Mouse (Mus musculus) frontal cortex, postnatal 10 days (tissue): Measurements from ENCODE around the gene Zcchc7.
"Not testable (repeated sequence)": the region's sequence is repeated elsewhere in the genome, so short reads cannot be mapped to it uniquely, and the experiment has no call there.

Experiments
- DNase-seq, 2 experiments: peaks; one replicate each; pipeline ENCODE4 v3.0.0; 2022; ENCODE audit warnings: low spot score in 2 of 2, mixed read lengths in 1 of 2

The Zcchc7 gene

DNA sequence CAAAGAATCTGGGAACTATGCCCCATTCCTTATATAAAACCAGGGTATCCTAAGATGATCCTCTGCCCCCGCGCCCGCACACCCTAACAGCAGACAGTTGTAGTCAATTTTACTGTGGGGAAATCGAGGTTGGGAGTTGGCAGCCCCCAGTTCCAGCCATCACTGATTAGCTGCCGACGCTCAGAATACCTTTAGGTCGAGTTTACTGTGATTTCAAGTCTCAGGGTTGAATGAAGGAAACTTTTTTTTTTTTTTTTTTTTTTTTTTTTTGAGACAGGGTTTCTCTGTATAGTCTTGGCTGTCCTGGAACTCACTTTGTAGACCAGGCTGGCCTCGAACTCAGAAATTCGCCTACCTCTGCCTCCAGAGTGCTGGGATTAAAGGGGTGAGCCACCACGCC is 1.5 kb downstream of the Zcchc7 start:
- not testable (repeated sequence) for DNase-seq

- DNase-seq = no peak
Measured at GRCm38 (mm10) chr4:44774890-44775289, 19.2 kb downstream of the Zcchc7 start.

DNA sequence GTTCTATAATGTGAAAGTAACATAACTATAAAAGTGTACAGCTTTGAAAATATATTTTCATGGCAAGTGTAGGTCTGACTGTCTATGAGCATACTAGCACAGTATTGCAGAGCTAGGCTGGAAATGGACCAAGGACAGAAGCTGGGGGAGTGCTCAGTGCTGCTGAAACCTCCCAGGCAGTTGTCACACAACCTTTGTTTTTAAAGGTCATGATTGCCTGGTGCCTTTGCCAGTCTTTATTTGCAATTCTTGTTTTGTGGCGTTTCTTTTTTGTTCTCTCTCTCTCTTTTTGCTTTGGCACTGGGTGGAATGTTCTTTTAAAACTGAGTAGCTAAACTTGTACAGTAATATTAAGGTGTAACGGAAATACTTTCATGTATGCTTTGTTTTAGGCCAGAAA is 21.0 kb downstream of the Zcchc7 start:
- no peak for DNase-seq

GRCm38 (mm10) chr4:44777101-44777500 is 21.4 kb downstream of the Zcchc7 start:
- DNase-seq = no peak

GRCm38 (mm10) chr4:44777711-44778110 is 22.0 kb downstream of the Zcchc7 start:
- no peak for DNase-seq

- no peak for DNase-seq
Measured at GRCm38 (mm10) chr4:44778316-44778715, 22.6 kb downstream of the Zcchc7 start.

DNA sequence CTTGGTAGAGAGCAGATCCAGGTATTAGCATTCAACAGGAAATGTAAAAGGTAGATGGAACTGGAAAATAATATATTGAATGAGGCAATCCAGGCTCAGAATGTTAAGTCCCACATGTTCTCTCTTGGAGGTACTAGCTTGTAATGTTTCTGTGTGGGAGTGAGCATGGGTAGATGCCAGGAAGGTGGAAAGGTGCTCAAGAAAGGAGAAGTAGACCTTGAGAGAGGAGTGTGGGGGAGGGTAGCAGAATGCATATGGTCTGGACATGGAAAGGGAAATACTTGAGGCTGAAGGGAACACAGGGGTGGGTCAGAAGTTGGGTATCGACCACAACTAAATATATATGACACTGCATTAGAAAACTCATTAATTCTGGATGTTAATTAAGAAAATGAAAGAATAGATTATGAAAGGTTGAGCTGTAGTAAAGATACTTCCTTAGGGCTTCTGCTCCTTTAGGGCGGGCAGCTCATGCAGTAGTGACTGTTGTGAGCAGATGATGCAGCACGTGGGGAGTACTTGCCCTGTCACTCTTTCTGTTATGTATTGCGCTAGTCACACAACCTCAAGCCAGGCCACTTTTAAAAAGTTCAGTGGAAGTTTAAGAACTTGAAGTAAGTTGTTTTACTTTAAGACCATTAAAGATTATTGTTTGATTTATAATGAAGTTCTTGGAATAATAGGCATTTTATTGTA is 24.9 kb downstream of the Zcchc7 start:
- DNase-seq = no peak

GRCm38 (mm10) chr4:44781494-44781893 is 25.8 kb downstream of the Zcchc7 start:
- DNase-seq = no peak

DNA sequence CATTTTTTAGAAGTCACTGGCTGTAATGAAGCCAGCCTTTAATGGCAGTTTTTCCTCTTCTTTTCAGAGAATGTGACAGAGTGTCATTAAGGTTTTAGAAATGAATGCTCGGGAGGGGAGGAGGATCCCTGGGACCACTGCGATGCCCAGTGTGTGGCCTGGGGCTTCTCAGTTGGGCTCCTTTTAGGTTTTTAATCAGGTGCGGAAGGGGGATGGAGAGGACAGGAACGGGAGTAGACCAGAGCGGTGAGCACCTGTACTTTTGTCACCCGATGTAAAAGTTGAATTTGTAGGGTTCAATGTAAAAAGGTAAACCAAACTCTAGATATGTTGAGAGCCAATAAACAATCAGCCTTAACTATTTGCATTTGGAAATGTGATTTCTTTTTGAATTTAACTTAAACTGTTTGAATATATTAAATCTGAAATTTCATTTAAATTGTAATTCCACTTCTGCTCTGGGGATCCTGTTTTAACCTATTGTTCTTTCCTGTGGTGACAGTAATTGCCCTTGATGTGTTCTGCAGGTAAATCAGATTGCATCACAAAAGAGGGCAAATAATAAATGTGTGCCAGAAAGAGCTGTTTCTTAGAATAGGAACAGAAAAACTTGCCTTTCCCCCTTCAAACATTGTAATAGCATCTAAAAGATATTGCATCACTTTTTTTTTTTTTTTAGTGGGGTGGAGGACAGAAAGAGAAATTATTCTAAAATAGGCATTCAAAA is 28.1 kb downstream of the Zcchc7 start:
- no peak for DNase-seq

- no peak for DNase-seq
Measured at GRCm38 (mm10) chr4:44812855-44813254, 57.2 kb downstream of the Zcchc7 start.

- no peak for DNase-seq
Measured at GRCm38 (mm10) chr4:44813770-44814169, 58.1 kb downstream of the Zcchc7 start.

DNA sequence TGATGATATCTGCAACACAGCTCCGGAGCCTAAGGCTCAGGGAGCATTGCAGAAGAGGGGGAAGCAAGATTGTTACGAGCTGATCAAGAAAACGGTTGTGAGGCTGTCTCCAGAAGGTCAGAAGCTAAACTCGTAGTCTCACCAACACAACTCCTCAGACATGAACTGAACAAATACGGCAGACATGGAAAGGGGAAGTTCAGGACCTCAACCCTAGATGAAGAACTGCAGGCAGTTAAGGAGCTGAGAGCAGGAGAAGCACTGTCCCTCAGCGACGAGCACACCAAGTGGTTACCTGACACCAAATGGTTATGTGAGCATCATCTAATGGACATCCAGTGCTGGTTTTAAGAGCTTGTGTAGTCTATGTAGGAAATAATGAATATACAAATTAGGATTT is 60.9 kb downstream of the Zcchc7 start:
- DNase-seq = no peak

- DNase-seq = no peak
Measured at GRCm38 (mm10) chr4:44830609-44831008, 74.9 kb downstream of the Zcchc7 start.

DNA sequence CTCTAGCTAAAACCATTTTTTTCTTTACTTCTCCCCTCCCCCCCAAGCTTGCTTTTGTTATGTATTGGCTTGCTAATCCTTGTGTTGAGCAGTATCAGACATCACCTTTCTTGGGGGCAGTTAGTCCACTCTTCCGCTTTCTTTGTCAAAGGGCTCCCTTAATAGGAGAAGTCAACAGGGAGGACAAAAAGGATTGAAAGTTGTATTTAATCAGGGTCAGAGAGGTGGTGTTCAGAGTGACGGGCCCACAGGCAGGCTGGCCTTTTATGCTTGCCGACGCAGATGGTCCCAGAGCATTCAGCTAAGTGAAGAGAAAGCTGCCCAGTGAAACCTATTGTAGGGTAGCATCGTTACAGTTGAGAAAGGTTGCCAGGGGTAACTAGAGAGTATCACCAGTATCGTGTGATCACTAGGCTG is 96.2 kb downstream of the Zcchc7 start:
- no peak for DNase-seq

DNA sequence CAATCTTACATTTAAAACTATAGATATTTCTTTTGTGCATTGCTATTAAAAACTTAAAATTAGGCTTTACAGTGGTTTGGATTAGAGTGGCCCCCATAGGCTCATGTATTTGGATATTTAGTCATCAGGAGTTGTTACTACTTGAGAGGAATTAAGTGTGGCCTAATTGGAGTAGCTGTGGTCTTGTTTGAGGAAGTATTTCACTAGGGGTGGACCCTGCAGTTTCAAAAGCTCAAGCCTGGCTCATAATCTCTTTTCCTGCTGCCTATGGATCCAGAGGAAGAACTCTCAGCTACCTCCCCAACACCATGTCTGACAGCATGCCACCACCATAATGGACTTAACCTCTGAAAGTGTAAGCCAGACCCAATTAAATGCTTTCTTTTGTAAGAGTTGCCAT is 115.9 kb downstream of the Zcchc7 start:
- no peak for DNase-seq

DNA sequence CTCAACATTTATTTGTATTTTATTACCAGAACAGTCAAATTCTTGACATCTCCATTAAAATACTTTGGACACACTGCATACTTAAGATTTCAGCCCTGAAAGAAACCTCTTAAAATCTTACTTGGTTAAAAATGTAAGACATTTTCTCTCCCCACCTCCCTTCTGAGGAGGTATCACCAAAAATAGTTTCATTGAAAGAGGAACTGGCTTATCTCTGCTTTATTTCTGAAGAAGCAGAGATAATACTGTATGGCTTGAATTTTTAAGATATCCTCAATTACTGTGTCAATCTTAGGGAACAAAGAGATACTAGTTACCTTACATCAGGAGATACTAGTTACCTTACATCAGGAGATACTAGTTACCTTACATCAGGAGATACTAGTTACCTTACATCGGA is 116.4 kb downstream of the Zcchc7 start:
- DNase-seq = no peak

DNA sequence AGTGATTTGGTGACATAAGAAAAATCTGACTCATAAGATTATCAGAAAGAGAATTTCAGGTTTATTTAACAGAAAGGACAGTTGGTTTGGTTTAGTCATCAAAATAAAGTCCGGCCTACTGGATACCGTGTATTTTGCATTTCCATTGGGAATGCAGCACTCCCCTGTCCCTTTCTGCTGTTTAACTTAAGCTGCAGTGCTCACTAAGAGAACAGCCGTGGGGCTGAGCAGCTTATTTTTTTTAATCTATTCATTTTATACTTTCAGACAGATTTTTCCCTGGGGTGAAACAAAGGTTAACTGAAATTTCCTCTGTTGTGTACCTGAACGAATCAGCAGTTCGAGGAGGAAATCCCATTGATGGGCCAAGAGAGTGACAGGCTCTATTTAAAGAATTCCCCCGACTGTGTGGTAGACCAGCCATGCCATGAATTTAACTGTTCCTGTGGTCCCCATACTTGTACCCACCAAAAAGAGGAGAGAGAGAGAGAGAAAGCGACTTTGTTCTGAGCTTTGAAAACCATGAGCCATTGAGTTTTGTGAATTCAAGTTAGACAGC is 124.5 kb downstream of the Zcchc7 start:
- DNase-seq = no peak

DNA sequence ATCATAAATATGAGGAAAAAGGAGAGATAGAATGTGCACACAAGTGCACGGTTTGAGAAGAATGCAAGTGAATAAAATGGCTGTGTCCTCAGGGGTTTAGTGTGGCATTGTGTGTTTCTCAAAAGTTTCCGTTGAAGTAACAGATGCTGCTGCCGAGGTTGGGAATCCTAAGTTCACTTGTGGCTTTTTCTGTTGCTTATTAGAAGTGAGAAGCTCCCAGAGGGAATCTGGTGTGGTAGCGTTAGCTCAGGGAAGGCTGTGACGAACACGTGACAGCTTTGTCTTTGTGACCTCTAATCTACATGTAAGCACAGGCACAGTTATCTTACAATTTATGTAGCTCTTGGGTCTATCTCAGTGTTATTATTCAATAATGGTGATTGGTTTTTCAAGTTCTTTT is 130.5 kb downstream of the Zcchc7 start:
- no peak for DNase-seq

GRCm38 (mm10) chr4:44891344-44891743 is 135.7 kb downstream of the Zcchc7 start:
- no peak for DNase-seq

GRCm38 (mm10) chr4:44905651-44906271 is 150.1 kb downstream of the Zcchc7 start:
- no peak for DNase-seq

GRCm38 (mm10) chr4:44906399-44906798 is 150.7 kb downstream of the Zcchc7 start:
- DNase-seq = no peak

GRCm38 (mm10) chr4:44910065-44910464 is 154.4 kb downstream of the Zcchc7 start:
- DNase-seq = no peak

DNA sequence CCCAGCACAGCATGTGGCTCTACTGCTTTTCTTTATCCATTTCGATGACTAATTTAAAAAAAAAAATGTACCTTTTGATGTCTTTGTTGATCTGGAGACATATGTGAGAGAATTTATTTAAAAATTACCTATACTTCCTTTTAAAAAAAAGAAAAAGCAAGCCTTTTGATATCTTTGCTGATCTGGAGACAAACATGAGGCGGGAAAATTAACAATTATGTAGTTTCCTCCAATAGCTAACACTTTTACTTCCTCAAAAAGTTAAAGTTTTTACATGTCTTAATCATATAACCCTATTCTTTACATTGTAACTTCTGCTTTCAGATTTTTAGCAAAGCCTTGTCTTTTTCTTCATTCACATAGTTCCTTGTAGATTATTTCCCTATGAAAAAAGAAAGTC is 155.2 kb downstream of the Zcchc7 start:
- no peak for DNase-seq
